Mouse (Mus musculus): ENCODE measurements around the gene Smyd1. TPM values are rescaled to one million over a fixed set of nuclear protein-coding genes. Genes with fewer than 3 reads are reported as not detected.

Gene Smyd1
- polyA plus RNA-seq, 2 experiments from 2014 or later: not detected

- ATAC-seq: no peak
These were observed 62.9 kb downstream of the Smyd1 start for GRCm38 (mm10) chr6:71259166-71259565.

DNA sequence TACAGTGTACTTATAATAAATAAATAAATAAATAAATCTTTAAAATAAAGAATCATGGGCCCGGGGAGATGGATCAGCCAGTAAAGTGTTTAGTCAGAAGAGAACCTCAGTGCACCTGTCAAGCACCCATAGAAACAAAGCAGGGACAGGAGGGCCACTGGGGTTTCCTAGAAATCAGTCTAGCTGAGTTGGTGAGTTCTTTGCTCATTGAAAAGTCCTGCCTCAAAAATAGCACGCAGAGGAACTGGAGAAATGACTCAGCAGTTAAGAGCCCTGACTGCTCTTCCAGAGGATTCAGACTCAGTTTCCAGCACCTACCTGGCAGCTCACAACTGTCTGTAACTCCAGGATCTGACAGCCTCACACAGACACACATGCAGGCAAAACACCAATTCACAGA lies 63.5 kb downstream of the Smyd1 start:
- no peak for ATAC-seq

DNA sequence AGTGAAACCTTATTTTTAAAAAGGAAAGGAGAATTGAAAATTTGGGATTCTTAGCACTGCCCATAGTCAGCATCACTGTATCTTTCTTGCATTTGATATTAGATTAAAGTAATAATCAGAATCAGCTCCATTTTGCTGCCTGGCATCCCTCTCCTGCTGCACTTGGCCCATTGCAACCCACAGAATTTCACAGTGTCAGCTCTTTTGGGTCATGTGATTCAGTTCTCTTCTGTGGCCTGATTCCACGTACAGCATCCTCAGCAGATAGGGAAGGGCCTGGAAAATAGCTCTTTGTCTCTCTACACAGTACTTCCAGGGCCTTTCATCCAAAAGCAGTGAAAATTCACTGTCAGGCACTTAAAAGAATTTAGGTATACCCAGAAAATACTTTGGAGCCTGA lies 64.7 kb downstream of the Smyd1 start:
- ATAC-seq: no peak

DNA sequence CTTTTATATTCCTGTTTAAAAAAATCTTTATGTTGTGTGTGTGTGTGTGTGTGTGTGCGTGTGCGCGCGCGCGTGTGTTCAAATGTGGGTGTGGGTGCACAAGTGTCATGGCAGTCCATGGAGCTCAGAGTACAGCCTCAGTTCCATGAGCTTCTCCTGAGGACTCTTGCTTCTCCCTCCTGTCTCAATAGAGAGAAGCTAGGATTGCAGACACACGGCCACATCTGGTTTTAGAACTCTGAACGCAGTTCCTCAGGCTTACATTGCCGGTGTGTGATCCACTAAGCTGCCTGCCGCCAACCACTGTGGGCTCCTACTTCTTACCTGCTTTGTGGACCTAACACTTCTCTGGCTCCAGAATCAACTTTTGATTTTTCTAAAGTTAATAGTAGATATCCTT lies 65.9 kb downstream of the Smyd1 start:
- no peak for ATAC-seq

GRCm38 (mm10) chr6:71254456-71254855 lies 67.6 kb downstream of the Smyd1 start:
- no peak for ATAC-seq

- no peak for ATAC-seq
These were observed 71.1 kb downstream of the Smyd1 start for GRCm38 (mm10) chr6:71250951-71251350.

GRCm38 (mm10) chr6:71249615-71250014 lies 72.4 kb downstream of the Smyd1 start:
- no peak for ATAC-seq

DNA sequence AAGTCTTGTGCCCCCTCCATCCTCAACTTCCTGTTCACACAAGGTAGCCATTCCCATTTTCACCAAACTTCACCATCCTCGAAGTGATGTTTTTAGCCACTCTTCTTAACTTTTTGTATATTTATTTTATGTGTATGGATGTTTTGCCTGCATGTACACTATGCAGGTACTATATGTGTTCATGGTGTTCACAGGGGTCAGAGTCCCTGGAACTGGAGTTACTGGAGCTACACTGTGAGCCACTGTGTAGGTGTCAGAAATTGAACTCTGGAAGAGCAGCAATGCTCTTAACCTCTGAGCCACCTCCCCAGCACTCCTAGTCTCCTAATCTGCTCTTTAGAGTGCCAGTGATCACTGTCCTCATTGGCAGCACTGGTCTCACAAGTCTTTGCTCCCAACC lies 73.6 kb downstream of the Smyd1 start:
- no peak for ATAC-seq

DNA sequence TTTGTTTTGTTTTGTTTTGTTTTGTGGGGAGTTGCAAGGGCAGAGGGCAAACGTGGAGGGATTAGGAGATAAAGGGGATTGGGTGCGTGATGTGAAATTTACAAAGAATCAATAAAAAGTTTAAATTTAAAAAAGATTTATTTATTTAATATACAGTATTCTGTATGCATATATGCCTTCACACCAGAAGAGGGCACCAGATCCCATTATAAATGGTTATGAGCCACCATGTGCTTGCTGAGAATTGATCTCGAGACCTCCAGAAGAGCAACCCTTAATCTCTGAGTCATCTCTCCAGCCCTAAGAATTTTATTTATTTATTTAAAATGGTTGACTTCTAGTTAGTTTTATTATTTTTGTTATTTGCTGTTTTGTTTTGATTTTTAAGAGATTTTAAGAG lies 78.8 kb downstream of the Smyd1 start:
- no peak for ATAC-seq

DNA sequence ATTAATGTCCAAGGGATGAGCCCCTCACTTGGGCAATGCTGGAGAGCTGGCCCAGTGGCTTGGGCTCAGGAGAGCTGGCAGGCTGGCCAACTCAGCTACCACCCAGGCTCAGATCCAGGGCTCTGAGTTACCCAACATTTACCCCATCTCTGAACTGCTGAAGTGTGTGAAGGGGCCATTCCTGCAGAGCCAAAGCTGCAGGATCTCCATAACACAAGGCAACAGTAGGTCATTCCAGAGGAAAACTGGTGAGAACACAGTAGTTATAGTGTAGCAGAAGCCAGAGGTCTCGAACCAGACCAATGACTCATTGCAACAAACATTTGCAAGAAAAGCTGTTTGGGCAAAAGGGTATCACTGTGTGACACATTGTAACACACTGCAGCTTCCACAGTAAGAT lies 79.2 kb downstream of the Smyd1 start:
- ATAC-seq: no peak

- no peak for ATAC-seq
These were observed 81.2 kb downstream of the Smyd1 start for GRCm38 (mm10) chr6:71240831-71241230.

DNA sequence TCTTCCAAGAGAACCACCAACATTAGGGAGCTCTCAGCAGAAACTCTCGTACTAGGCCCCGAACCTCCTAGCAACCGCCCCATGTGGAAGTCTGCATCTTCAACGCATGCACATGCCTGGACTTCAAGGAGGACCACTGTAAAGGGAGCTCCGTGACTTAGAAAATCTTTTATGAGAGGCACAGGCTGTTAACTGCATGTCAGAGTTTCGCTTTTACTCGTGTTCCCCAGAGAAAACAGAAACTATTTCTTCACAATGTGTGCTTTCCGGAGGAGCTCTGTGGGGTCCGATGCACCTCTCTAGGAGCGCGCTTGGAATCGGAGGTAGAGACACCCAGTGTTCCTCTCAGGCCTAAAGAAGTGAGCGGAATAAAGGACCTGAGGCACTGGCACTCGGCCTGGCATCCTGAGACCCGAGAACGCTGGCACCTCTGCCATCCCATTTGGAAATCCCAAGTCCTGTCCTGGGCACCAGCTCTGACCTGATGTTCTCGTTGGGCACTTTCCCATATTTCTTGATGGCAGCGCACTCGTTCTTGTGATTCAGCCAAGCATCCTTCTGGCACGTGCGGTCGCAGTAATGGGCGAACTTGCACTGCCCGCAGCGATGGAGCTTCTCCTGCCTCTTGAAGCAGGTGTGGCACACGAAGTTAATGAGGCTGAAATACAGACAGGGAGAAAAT lies 82.8 kb downstream of the Smyd1 start:
- ATAC-seq: no peak

GRCm38 (mm10) chr6:71237031-71237431 lies 85.0 kb downstream of the Smyd1 start:
- no peak for ATAC-seq

- ATAC-seq: no peak
These were observed 85.5 kb downstream of the Smyd1 start for GRCm38 (mm10) chr6:71236506-71236905.

DNA sequence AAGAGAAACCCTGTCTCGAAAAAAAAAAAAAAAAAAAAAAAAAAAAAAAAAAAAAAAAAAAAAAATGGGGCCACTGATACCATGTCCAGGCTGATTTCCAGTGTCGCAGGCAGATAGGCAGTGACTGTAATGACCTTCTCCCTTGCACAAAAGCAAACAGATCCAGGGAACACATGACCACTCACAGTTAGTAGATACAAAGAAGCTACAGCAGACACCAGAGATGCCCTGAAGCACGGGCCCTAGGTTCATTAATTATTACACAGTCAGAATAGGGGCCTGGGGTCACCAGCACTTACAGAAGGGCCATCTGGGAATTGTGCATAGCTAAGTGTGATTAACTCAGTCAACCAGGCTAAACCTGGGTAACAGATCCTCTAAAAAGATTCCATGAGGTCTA lies 86.1 kb downstream of the Smyd1 start:
- ATAC-seq: no peak

- ATAC-seq: no peak
These were observed 86.9 kb downstream of the Smyd1 start for GRCm38 (mm10) chr6:71235121-71235520.

DNA sequence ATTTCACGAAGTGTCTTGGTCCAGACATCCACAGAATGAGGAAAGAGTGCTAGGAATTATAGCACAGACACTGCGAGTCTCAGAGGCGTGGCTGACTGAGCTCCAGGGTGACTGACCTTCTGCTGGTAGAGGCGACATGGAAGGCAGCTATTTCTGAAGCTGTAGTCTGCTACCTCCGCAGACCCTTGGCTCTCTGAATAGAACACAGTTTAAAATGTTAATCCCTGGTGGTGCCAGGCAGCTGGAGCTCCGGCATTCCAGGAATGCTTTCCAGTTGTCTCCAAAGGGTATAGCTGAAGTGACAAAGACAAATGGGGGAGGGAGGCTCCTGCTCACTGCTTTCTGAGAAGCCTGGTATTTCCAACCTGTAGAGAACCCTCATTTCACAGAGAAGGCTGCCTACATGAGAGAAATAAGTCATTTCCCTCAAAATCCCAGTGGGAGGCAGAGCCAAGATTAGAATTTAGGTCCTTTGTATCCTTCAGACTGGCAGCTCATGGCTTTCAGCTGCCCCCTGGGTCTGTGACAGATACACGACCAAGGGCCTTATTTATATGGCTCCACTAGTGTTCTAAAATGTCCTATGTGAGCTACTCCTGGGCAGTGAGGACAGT lies 94.8 kb downstream of the Smyd1 start:
- ATAC-seq: no peak

GRCm38 (mm10) chr6:71226544-71226943 lies 95.5 kb downstream of the Smyd1 start:
- ATAC-seq: no peak

DNA sequence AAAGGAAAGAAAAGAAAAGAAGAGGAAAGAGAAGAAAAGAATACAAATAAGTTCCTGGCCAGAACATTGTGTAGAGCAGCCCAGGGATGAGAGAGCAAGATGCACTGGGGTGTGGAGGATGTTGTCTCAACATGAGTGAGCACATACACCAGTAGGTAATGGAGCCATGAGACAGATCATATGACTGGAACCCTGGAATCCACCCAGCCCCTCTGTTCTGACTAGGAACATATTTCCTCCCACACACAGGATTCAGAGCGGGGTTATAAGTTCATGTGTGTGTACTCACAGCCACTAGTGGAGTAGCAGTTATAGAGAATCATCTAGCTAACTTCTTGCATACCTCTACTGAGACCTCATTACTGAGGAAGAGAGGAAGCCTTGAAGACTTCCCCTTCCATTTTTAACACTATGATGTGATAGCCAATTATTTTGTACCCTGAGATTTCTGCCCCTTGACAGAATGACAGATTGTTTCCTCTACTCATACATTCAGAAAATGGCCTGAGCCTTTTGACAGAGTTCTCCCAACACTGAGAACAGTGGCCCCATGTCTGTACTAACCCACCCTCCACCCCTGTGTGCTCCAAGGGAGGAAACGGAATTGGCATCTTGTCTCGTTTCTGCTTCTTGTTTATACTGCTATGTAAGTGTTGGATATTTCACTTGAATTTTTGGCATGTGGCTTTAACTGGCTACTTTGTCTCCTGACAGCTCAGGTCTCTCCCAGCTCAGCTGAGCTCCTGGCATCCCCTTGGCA lies 97.7 kb downstream of the Smyd1 start:
- ATAC-seq: no peak

GRCm38 (mm10) chr6:71221501-71221900 lies 100.5 kb downstream of the Smyd1 start:
- no peak for ATAC-seq

GRCm38 (mm10) chr6:71212471-71212870 lies 109.6 kb downstream of the Smyd1 start:
- ATAC-seq: no peak

DNA sequence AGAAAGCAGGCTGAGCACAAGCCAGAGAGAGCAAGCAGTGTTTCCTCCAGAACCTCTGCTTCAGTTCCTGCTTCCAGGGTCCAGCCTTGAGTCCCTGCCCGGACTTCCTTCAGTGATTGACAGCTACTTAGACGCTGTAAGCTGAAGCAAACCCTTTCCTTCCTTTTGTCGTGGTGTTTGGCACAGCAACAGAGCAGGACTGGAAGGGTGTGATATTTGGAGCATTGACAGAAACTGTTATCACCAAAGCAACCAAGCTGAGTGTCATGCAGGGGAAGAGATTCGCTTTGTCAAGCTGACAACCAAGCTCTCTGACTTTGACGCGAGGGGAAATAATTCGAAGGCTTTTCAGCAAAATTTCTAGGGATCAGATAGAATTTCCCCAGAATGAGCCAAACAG lies 110.1 kb downstream of the Smyd1 start:
- no peak for ATAC-seq

GRCm38 (mm10) chr6:71208691-71209090 lies 113.3 kb downstream of the Smyd1 start:
- ATAC-seq: no peak

DNA sequence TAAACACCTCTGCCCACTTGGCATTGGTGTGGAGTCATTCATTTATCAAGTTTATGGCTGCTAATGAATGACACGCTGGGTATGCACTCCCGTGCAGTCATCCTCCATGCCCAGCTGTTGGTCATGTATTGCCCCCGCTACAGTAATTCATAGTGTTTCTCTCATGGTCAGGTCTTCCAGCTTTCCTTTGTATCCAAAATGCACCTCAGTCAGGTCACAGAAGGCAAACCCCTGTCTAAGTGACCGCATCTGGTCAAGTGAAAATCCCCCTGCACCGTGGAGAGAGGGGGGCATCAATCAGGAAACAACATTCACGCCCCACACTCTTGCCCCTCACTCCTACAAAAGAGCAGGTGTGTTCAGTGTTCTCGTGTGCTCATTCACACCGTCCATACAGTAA lies 117.9 kb downstream of the Smyd1 start:
- no peak for ATAC-seq
